Mouse (Mus musculus): Measurements from ENCODE around the gene Umad1. TPM values are rescaled to one million over a fixed set of nuclear protein-coding genes. Genes with fewer than 3 reads are reported as not detected.

The Umad1 gene
- polyA plus RNA-seq, 1 experiment from 2014 or later, result 72.7 TPM

DNA sequence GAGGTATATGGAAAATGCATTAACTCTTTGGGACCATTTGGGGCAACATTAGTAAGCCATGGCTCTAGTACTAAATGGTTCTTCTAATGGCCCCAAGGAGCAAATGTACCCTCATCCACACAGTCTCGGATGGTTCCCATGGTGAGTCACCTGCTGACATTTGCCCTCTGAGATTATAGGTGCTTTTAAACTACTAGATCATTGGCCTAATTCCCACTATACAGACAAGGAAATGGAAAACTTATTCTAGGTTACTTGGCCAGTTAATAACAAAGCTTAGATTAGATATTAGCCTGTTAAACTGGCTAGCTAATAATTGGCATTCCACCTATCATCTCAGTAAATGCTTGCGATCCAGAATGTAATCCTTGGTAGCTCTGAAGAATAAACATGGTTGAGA lies 203.4 kb downstream of the Umad1 start:
- Histone ChIP-seq H3K36me3 (ENCODE audit: control insufficient read depth, insufficient read depth, low read length) (no peaks in the 10 kb centered on the region), H3K27me3 (ENCODE audit: control insufficient read depth, insufficient read depth, low read depth, low read length) (no peaks in the 10 kb centered on the region), H3K9me3 (replicated peaks; ENCODE audit: control insufficient read depth, low read length, poor library complexity, severe bottlenecking) (no peaks in the 10 kb centered on the region), H3K9ac (ENCODE audit: low read depth, low read length) (no peak overlapping the region), H3K4me3 (ENCODE audit: low read depth, low read length) (no peak overlapping the region), H3K4me1 (ENCODE audit: control insufficient read depth, insufficient read depth, low read length) (no peaks in the 10 kb centered on the region), H3K4me2 (ENCODE audit: low read length) (no peak overlapping the region), H3K27ac (ENCODE audit: low read length) (no peak overlapping the region)
- ATAC-seq, result no peak
- WGBS, result 96% methylated on average over 2 of the region's 2 CpGs

DNA sequence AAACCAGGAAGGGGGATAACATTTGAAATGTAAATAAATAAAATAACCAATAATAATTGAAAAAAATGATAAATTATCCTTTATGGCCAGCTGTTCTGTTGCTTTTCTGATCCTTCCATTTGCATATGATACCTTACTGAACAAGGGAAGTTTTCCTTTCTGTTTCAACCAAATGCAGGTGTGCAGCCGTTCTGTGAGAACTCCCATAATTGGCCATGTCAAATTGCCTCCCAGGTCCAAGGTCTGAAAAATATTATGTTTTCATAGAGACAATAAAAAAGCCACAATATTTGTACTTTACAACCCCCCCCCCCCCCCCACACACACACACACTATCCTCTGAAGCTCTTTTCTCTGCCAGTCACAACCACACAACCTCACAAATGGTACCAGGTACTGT lies 206.3 kb downstream of the Umad1 start:
- Histone ChIP-seq H3K27me3 (ENCODE audit: control insufficient read depth, insufficient read depth, low read depth, low read length) (no peaks in the 10 kb centered on the region), H3K4me2 (ENCODE audit: low read length) (no peak overlapping the region), H3K36me3 (ENCODE audit: control insufficient read depth, insufficient read depth, low read length) (no peaks in the 10 kb centered on the region), H3K4me3 (ENCODE audit: low read depth, low read length) (no peak overlapping the region), H3K9me3 (replicated peaks; ENCODE audit: control insufficient read depth, low read length, poor library complexity, severe bottlenecking) (no peaks in the 10 kb centered on the region), H3K9ac (ENCODE audit: low read depth, low read length) (no peak overlapping the region), H3K27ac (ENCODE audit: low read length) (no peak overlapping the region), H3K4me1 (ENCODE audit: control insufficient read depth, insufficient read depth, low read length) (no peaks in the 10 kb centered on the region)
- 83% methylated on average over 1 of the region's 1 CpGs for WGBS
- no peak for ATAC-seq

DNA sequence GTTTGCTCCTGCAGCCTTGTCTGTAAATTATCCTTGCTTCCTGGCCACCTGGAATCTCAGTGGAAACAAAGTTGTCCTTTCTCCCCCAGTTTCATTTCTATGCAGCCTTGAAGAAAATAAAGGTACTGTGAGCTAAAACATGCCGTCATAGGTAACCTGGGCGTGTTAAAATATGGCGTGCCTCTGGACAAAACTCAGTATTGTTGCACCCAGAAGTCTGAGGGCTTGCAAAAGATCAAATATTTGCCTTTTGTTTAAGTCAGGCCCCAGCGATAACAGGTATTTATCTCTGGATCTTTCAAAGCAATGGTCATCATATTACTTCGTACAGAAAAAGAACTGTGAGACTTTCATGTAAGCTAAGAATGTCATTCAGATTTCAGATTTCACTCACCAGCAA lies 206.9 kb downstream of the Umad1 start:
- Histone ChIP-seq H3K27me3 (ENCODE audit: control insufficient read depth, insufficient read depth, low read depth, low read length) (no peaks in the 10 kb centered on the region), H3K4me3 (ENCODE audit: low read depth, low read length) (no peak overlapping the region), H3K4me2 (ENCODE audit: low read length) (no peak overlapping the region), H3K4me1 (ENCODE audit: control insufficient read depth, insufficient read depth, low read length) (no peaks in the 10 kb centered on the region), H3K9me3 (replicated peaks; ENCODE audit: control insufficient read depth, low read length, poor library complexity, severe bottlenecking) (no peaks in the 10 kb centered on the region), H3K36me3 (ENCODE audit: control insufficient read depth, insufficient read depth, low read length) (no peaks in the 10 kb centered on the region), H3K27ac (ENCODE audit: low read length) (no peak overlapping the region), H3K9ac (ENCODE audit: low read depth, low read length) (no peak overlapping the region)
- no peak for ATAC-seq
- WGBS, result 88% methylated on average over 5 of the region's 5 CpGs

DNA sequence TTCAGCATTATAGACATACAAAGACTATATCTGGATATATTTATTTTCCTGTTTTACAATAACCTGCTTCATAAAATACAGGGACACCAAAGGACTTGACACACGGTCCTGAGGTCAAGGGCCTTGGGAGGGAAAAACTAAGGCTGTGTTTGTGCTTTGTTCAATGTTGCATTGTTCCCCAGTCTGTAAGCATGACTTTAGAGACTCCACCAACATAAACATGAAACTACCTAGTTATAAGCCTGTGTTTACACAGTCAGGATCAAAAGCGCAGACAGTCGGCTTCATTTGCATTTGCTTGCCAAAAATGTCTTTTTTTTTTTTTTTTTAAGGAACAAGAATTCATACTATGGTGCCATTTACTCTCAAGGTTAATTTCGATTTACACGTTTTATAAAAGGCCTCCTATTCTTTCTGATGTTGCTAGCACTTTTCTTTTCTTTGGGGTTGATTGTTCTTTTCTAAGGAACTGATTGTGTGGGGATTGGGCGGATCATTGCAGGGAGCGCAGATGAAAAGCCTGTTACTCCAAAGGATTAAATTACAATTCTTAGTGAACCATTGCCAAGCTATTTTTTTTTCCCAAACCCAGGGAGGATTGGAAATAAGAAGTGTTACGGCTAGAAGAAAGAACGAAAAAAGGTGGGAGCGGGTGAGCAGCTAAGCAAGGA lies 208.7 kb downstream of the Umad1 start:
- H3K27me3 ChIP-seq (ENCODE audit: control insufficient read depth, insufficient read depth, low read depth, low read length), result no peaks in the 10 kb centered on the region
- no peak overlapping the region for H3K4me2 ChIP-seq (ENCODE audit: low read length)
- WGBS, result 17% methylated on average over 10 of the region's 10 CpGs
- H3K36me3 ChIP-seq (ENCODE audit: control insufficient read depth, insufficient read depth, low read length), result no peaks in the 10 kb centered on the region
- H3K9me3 ChIP-seq (replicated peaks; ENCODE audit: control insufficient read depth, low read length, poor library complexity, severe bottlenecking), result no peaks in the 10 kb centered on the region; the same call in 1 of the 2 replicates
- ATAC-seq, result peak; percentile 60
- H3K9ac ChIP-seq (ENCODE audit: low read depth, low read length), result no peak overlapping the region
- H3K4me1 ChIP-seq (ENCODE audit: control insufficient read depth, insufficient read depth, low read length), result no peaks in the 10 kb centered on the region
- no peak overlapping the region for H3K4me3 ChIP-seq (ENCODE audit: low read depth, low read length)
- H3K27ac ChIP-seq (ENCODE audit: low read length), result no peak overlapping the region

DNA sequence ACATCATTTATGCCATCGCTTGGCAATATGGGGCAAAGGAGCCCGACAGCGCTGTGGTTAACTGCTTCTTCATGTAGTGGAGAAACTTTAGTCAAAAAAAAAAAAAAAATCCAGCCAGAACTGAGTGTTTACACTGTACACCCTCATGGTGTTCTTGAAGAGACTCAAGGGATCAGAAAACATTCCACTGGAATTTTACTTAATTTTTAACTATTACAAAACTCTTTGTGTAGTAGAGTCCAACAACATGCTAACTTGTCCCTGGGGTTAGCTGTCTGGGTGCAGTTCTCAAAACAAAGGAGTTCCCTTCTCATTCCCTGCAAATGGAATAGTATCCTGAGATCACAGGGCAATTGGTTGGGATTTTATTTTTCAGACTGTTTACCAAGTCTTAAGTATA lies 210.8 kb downstream of the Umad1 start:
- H3K27ac ChIP-seq (ENCODE audit: low read length), result no peak overlapping the region
- no peak overlapping the region for H3K4me2 ChIP-seq (ENCODE audit: low read length)
- no peak for ATAC-seq
- H3K4me1 ChIP-seq (ENCODE audit: control insufficient read depth, insufficient read depth, low read length), result no peaks in the 10 kb centered on the region
- WGBS, result 98% methylated on average over 3 of the region's 3 CpGs
- H3K9me3 ChIP-seq (replicated peaks; ENCODE audit: control insufficient read depth, low read length, poor library complexity, severe bottlenecking), result no peaks in the 10 kb centered on the region; the same call in 1 of the 2 replicates
- no peak overlapping the region for H3K4me3 ChIP-seq (ENCODE audit: low read depth, low read length)
- no peak overlapping the region for H3K9ac ChIP-seq (ENCODE audit: low read depth, low read length)
- H3K36me3 ChIP-seq (ENCODE audit: control insufficient read depth, insufficient read depth, low read length), result no peaks in the 10 kb centered on the region
- H3K27me3 ChIP-seq (ENCODE audit: control insufficient read depth, insufficient read depth, low read depth, low read length), result no peaks in the 10 kb centered on the region

DNA sequence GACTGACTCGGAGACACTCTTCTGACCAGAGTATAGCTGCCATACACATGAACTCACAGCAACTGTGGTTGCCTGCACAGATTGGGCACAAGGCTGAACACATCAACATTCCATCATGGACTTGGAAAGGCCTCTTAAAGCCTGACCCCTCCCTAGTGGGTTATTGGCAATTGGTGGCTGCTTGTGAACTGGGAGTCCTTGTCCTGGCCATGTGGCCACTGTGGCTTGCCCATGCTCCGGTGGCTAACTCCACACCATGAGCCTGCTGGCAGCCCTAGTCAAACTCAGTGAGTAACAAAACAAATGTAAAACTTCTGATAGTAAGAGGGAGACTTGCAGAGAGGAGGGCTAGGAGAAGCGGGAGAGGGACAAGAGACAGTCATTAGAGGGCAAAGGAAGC lies 213.0 kb downstream of the Umad1 start:
- Histone ChIP-seq H3K9ac (ENCODE audit: low read depth, low read length) (no peak overlapping the region), H3K36me3 (ENCODE audit: control insufficient read depth, insufficient read depth, low read length) (no peaks in the 10 kb centered on the region), H3K27me3 (ENCODE audit: control insufficient read depth, insufficient read depth, low read depth, low read length) (no peaks in the 10 kb centered on the region), H3K27ac (ENCODE audit: low read length) (no peak overlapping the region), H3K4me3 (ENCODE audit: low read depth, low read length) (no peak overlapping the region), H3K4me2 (ENCODE audit: low read length) (no peak overlapping the region), H3K4me1 (ENCODE audit: control insufficient read depth, insufficient read depth, low read length) (no peaks in the 10 kb centered on the region), H3K9me3 (replicated peaks; ENCODE audit: control insufficient read depth, low read length, poor library complexity, severe bottlenecking) (no peaks in the 10 kb centered on the region; the same call in 1 of the 2 replicates)
- WGBS, result 87% methylated on average over 3 of the region's 3 CpGs
- no peak for ATAC-seq

DNA sequence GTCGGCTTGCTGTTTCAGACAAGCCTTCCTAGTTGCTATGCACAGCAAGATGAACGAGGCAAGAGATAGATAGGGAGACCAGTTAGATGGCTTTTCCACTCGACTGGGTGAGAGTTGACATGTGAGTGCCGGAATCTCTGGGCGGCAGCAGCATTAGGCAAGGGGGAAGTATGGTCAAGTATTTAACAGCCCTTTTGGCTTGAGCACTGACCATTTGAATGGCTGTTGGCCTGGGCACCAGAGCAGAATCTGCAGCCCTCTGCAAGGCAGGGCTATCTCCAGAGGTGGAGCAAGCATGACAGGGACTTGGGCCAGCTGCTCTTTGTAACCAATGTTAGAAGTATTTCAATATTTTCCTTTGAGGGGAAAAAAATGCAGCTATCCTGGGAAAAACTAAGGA lies 213.8 kb downstream of the Umad1 start:
- Histone ChIP-seq H3K9me3 (replicated peaks; ENCODE audit: control insufficient read depth, low read length, poor library complexity, severe bottlenecking) (no peaks in the 10 kb centered on the region; the same call in 1 of the 2 replicates), H3K4me1 (ENCODE audit: control insufficient read depth, insufficient read depth, low read length) (no peaks in the 10 kb centered on the region), H3K36me3 (ENCODE audit: control insufficient read depth, insufficient read depth, low read length) (no peaks in the 10 kb centered on the region), H3K27me3 (ENCODE audit: control insufficient read depth, insufficient read depth, low read depth, low read length) (no peaks in the 10 kb centered on the region), H3K9ac (ENCODE audit: low read depth, low read length) (no peak overlapping the region), H3K4me2 (ENCODE audit: low read length) (no peak overlapping the region), H3K27ac (ENCODE audit: low read length) (no peak overlapping the region), H3K4me3 (ENCODE audit: low read depth, low read length) (no peak overlapping the region)
- 80% methylated on average over 5 of the region's 5 CpGs for WGBS
- no peak for ATAC-seq

DNA sequence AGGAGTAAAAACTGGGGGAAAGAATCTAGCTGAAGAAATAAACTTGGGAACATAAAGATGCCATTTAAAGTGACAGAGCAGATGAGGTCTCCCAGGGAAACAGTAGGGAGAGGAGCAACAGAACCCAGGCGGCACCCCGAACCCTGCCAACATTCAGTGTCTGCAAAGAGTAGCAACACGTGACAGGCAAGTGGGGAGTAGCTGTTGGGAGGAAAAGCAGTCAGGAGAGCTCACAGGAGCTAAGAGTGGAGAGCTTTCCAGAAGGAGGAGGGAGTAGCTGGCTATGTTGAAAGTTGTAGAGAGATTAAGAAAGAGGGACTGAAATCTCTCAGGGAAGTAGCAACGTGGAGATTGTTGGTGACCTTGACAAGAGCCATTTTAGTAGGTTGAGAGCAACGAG lies 214.4 kb downstream of the Umad1 start:
- WGBS, result 62% methylated on average over 5 of the region's 5 CpGs
- H3K4me1 ChIP-seq (ENCODE audit: control insufficient read depth, insufficient read depth, low read length), result no peaks in the 10 kb centered on the region
- H3K9me3 ChIP-seq (replicated peaks; ENCODE audit: control insufficient read depth, low read length, poor library complexity, severe bottlenecking), result no peaks in the 10 kb centered on the region; the same call in 1 of the 2 replicates
- H3K27ac ChIP-seq (ENCODE audit: low read length), result no peak overlapping the region
- H3K4me3 ChIP-seq (ENCODE audit: low read depth, low read length), result no peak overlapping the region
- H3K36me3 ChIP-seq (ENCODE audit: control insufficient read depth, insufficient read depth, low read length), result no peaks in the 10 kb centered on the region
- H3K4me2 ChIP-seq (ENCODE audit: low read length), result no peak overlapping the region
- no peak overlapping the region for H3K9ac ChIP-seq (ENCODE audit: low read depth, low read length)
- H3K27me3 ChIP-seq (ENCODE audit: control insufficient read depth, insufficient read depth, low read depth, low read length), result no peaks in the 10 kb centered on the region
- no peak for ATAC-seq

DNA sequence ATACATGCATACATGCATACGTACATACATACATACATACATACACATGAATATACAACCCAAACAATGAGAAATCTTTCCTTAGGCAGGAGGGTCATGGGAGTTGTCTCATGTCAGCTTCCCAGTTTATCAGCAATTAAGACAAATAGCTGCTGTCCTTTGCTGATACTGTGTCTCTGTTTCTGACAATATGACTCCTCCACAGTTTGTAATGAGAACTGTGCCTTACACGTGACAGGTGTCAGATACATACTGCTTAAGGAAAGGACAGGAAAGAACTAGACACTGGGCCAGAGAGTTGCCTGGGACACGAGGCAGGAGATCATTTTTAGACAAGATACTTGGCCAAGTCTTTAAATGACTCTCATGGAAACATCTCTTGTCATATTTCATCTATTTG lies 215.2 kb downstream of the Umad1 start:
- Histone ChIP-seq H3K27ac (ENCODE audit: low read length) (no peak overlapping the region), H3K27me3 (ENCODE audit: control insufficient read depth, insufficient read depth, low read depth, low read length) (no peaks in the 10 kb centered on the region), H3K9me3 (replicated peaks; ENCODE audit: control insufficient read depth, low read length, poor library complexity, severe bottlenecking) (no peaks in the 10 kb centered on the region; the same call in 1 of the 2 replicates), H3K36me3 (ENCODE audit: control insufficient read depth, insufficient read depth, low read length) (no peaks in the 10 kb centered on the region), H3K4me3 (ENCODE audit: low read depth, low read length) (no peak overlapping the region), H3K4me1 (ENCODE audit: control insufficient read depth, insufficient read depth, low read length) (no peaks in the 10 kb centered on the region), H3K9ac (ENCODE audit: low read depth, low read length) (no peak overlapping the region), H3K4me2 (ENCODE audit: low read length) (no peak overlapping the region)
- WGBS, result 86% methylated on average over 3 of the region's 3 CpGs
- no peak for ATAC-seq
